ENCODE assay signal across 8 mouse cellular contexts in genomic region chr8:86768499-86768898, GRCm38 (mm10). TPM values are rescaled to one million over a fixed set of nuclear protein-coding genes. Genes with fewer than 3 reads are reported as not detected.
DNase-seq lines count a peak whose midpoint lies in the region; ATAC-seq lines count a peak whose summit lies in the region.

No protein-coding gene starts in this region.

- no peaks in the 10 kb centered on the region for H3K9me3 ChIP-seq in intestine, embryonic 15.5 days
- no peaks in the 10 kb centered on the region for H3K9me3 ChIP-seq in stomach, embryonic 16.5 days (replicated peaks; ENCODE audit: control insufficient read depth, low read length)
- H3K9me3 ChIP-seq in forebrain, embryonic 12.5 days, result no peaks in the 10 kb centered on the region
- no peaks in the 10 kb centered on the region for H3K9me3 ChIP-seq in forebrain, embryonic 13.5 days (replicated peaks)

- no peaks in the 10 kb centered on the region for H3K27me3 ChIP-seq in intestine, embryonic 15.5 days (replicated peaks)
- H3K27me3 ChIP-seq in stomach, embryonic 16.5 days (ENCODE audit: control insufficient read depth, insufficient read depth, low read length), result no peaks in the 10 kb centered on the region
- no peaks in the 10 kb centered on the region; the same call in 1 of the 2 replicates for H3K27me3 ChIP-seq in forebrain, embryonic 12.5 days
- H3K27me3 ChIP-seq in forebrain, embryonic 13.5 days, result no peaks in the 10 kb centered on the region

- H3K27ac ChIP-seq in intestine, embryonic 15.5 days, result no peak overlapping the region
- peak overlapping the region; percentile 73; the same call in 1 of the 2 replicates for H3K27ac ChIP-seq in stomach, embryonic 16.5 days (ENCODE audit: low read length)
- no peak overlapping the region for H3K27ac ChIP-seq in forebrain, embryonic 12.5 days
- no peak overlapping the region for H3K27ac ChIP-seq in forebrain, embryonic 13.5 days

- DNase-seq in left cerebral cortex, adult 11 months (ENCODE audit: low spot score), result peak; percentile 48
- no peak for DNase-seq in left cerebral cortex, postnatal 4 days
- peak; percentile 70 for DNase-seq in adrenal gland, postnatal 25 days

- intact Hi-C loops in left cerebral cortex, postnatal 4 days (cut with DNase I), result no loop called here

- H3K9ac ChIP-seq in intestine, embryonic 15.5 days, result no peak overlapping the region
- H3K9ac ChIP-seq in stomach, embryonic 16.5 days (ENCODE audit: low read length), result no peak overlapping the region
- H3K9ac ChIP-seq in forebrain, embryonic 12.5 days, result no peak overlapping the region
- no peak overlapping the region for H3K9ac ChIP-seq in forebrain, embryonic 13.5 days

- 63% methylated on average over 5 of the region's 5 CpGs for WGBS in intestine, embryonic 15.5 days
- 50% methylated on average over 5 of the region's 5 CpGs for WGBS in stomach, embryonic 16.5 days
- 77% methylated on average over 5 of the region's 5 CpGs for WGBS in forebrain, embryonic 12.5 days
- WGBS in forebrain, embryonic 13.5 days, result 75% methylated on average over 5 of the region's 5 CpGs

- peak; percentile 42; the same call in 1 of the 2 replicates for ATAC-seq in intestine, embryonic 15.5 days
- peak; percentile 49; the same call in 1 of the 2 replicates for ATAC-seq in stomach, embryonic 16.5 days (ENCODE audit: insufficient read depth, low FRiP score)
- no peak for ATAC-seq in monocyte, adult 5-6 weeks (replicated peaks; ENCODE audit: insufficient number of reproducible peaks, low FRiP score, low TSS enrichment, poor library complexity, severe bottlenecking)
- no peak for ATAC-seq in forebrain, embryonic 12.5 days (ENCODE audit: low FRiP score)
- ATAC-seq in forebrain, embryonic 13.5 days, result no peak

- no peak overlapping the region for H3K4me3 ChIP-seq in intestine, embryonic 15.5 days (replicated peaks)
- H3K4me3 ChIP-seq in stomach, embryonic 16.5 days (replicated peaks; ENCODE audit: low read length), result no peak overlapping the region
- no peak overlapping the region for H3K4me3 ChIP-seq in forebrain, embryonic 12.5 days (replicated peaks)
- H3K4me3 ChIP-seq in forebrain, embryonic 13.5 days, result no peak overlapping the region

- no peaks in the 10 kb centered on the region for H3K36me3 ChIP-seq in intestine, embryonic 15.5 days
- H3K36me3 ChIP-seq in stomach, embryonic 16.5 days (ENCODE audit: control insufficient read depth, insufficient read depth, low read length), result no peaks in the 10 kb centered on the region
- H3K36me3 ChIP-seq in forebrain, embryonic 12.5 days (replicated peaks), result no peaks in the 10 kb centered on the region
- H3K36me3 ChIP-seq in forebrain, embryonic 13.5 days (ENCODE audit: poor library complexity, severe bottlenecking), result no peaks in the 10 kb centered on the region

- no peaks in the 10 kb centered on the region for H3K4me1 ChIP-seq in intestine, embryonic 15.5 days (replicated peaks)
- H3K4me1 ChIP-seq in stomach, embryonic 16.5 days (ENCODE audit: control insufficient read depth, insufficient read depth, low read length), result peaks cover 3% of the 10 kb centered on the region; the same call in 1 of the 2 replicates
- no peaks in the 10 kb centered on the region for H3K4me1 ChIP-seq in forebrain, embryonic 12.5 days
- no peaks in the 10 kb centered on the region for H3K4me1 ChIP-seq in forebrain, embryonic 13.5 days

- H3K4me2 ChIP-seq in intestine, embryonic 15.5 days (replicated peaks), result no peak overlapping the region
- no peak overlapping the region for H3K4me2 ChIP-seq in stomach, embryonic 16.5 days (ENCODE audit: low read depth, low read length)
- no peak overlapping the region for H3K4me2 ChIP-seq in forebrain, embryonic 12.5 days
- no peak overlapping the region for H3K4me2 ChIP-seq in forebrain, embryonic 13.5 days

RNA-seq across cellular contexts. Expression of gene Siah1a, which starts 22.8 kb away (rescaled TPM):
- total RNA-seq in left cerebral cortex, postnatal 4 days (2021), result 10 to 100 TPM; 47.1 to 50.1 TPM
- total RNA-seq in adrenal gland, postnatal 25 days (2021), result 19.1 and 20.3 TPM in 2 replicates
- 31.2 and 36.1 TPM in 2 replicates for polyA plus RNA-seq in intestine, embryonic 15.5 days (2015; fragmentation: Nextera tagmentation; extraction: Ambion mirVana)
- 23.9 and 26.6 TPM in 2 replicates for polyA plus RNA-seq in stomach, embryonic 16.5 days (2015; fragmentation: Nextera tagmentation; extraction: Ambion mirVana)
- 29.7 to 37.9 TPM (median 35.9 TPM) in 3 replicates for total RNA-seq in monocyte, adult 5-6 weeks (2017)
- polyA plus RNA-seq in forebrain, embryonic 12.5 days (2016; fragmentation: Nextera tagmentation; extraction: Ambion mirVana), result 92.0 and 95.3 TPM in 2 replicates
- 87.9 and 89.6 TPM in 2 replicates for polyA plus RNA-seq in forebrain, embryonic 13.5 days (2015; fragmentation: Nextera tagmentation; extraction: Ambion mirVana)

RNA-seq across cellular contexts. Expression of gene Gm10638, which starts 23.0 kb away (rescaled TPM):
- total RNA-seq in left cerebral cortex, postnatal 4 days (2021), result 1 to 10 TPM; 2.3 to 2.5 TPM
- total RNA-seq in adrenal gland, postnatal 25 days (2021), result 2.0 and 4.3 TPM in 2 replicates
- 2.9 and 3.7 TPM in 2 replicates for polyA plus RNA-seq in intestine, embryonic 15.5 days (2015; fragmentation: Nextera tagmentation; extraction: Ambion mirVana)
- polyA plus RNA-seq in stomach, embryonic 16.5 days (2015; fragmentation: Nextera tagmentation; extraction: Ambion mirVana), result 1.8 and 2.2 TPM in 2 replicates
- total RNA-seq in monocyte, adult 5-6 weeks (2017), result not detected in 3 replicates
- 9.1 and 10.1 TPM in 2 replicates for polyA plus RNA-seq in forebrain, embryonic 12.5 days (2016; fragmentation: Nextera tagmentation; extraction: Ambion mirVana)
- 5.7 and 7.9 TPM in 2 replicates for polyA plus RNA-seq in forebrain, embryonic 13.5 days (2015; fragmentation: Nextera tagmentation; extraction: Ambion mirVana)

Comparison
In these comparisons a context has a peak if more than half of its experiments do, and no peak if none do; other contexts are left out.
1. ATAC-seq: peak in intestine, embryonic 15.5 days (single experiment) and stomach, embryonic 16.5 days (single experiment); none in monocyte, adult 5-6 weeks (single experiment), forebrain, embryonic 12.5 days (single experiment) and forebrain, embryonic 13.5 days (single experiment).